Mouse (Mus musculus) frontal cortex, postnatal 36 days (tissue): ENCODE results near the gene Cdh9.
A peak's percentile ranks its signal among the peaks of the same experiment; 100 is the strongest.

Source experiments
- DNase-seq, 2 experiments: peaks; one replicate each; pipeline ENCODE4 v3.0.0; 2022; ENCODE audit warnings: low spot score in 2 of 2

Cdh9 gene

DNA sequence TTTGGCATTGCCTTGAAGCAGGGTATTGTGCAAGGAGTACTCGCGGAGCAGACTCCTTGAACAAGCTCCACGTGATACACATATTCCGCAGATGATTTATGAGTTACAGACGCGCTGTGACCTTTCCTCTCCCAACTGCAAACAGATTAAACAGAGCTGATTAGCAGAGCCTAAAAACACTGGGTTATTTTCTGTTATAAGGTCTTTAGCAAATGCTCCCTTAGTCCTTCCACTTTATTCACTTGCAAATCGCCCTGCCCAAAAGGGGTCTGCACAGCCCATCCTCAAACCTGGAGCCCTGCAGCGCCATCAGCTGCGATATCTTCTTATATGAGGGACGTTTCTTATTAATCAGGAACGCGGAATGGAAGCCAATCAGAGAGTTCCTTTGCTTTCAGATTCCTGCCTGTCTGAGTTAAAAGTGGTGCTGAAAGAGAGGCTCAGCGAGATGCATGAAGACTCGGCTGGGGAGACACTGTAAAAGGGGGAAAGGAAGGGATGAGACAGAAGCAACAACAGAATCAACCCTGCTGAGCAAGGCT, at the start of gene Cdh9:
Gene Cdh9 (plus strand): TSS at position 287 of the 542 bp plus-strand sequence.
- DNase-seq, result peak; percentile 42 to 65

GRCm38 (mm10) chr15:16679096-16679495, 49.5 kb upstream of the Cdh9 start:
- DNase-seq, result no peak

DNA sequence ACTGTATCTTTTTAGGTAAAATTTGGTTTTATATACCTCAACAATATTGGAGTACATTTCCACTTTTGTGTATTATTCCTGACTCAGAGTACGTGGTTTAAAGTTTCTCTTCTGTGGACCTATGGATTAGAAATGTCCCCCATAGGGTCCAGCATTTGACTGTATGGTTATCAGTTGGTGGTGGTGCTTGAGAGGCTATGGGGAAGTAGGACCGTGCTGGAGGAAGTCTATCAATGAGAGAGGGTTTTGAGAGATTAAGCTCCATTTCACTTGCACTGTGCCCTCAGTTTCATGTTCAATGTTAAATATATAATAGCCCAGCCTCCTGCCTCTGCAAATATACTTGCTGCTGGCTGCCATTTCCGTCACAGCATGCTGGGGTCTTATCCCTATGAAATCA, 28.7 kb upstream of the Cdh9 start:
- no peak for DNase-seq

GRCm38 (mm10) chr15:16702340-16702739, 26.2 kb upstream of the Cdh9 start:
- no peak for DNase-seq

- DNase-seq, result no peak
Measured at GRCm38 (mm10) chr15:16739088-16739487, 10.5 kb downstream of the Cdh9 start.

- no peak for DNase-seq
Measured at GRCm38 (mm10) chr15:16746672-16747071, 18.1 kb downstream of the Cdh9 start.

- DNase-seq, result peak; percentile 25 to 55
Measured at GRCm38 (mm10) chr15:16763252-16763651, 34.7 kb downstream of the Cdh9 start.

GRCm38 (mm10) chr15:16784575-16784974, 56.0 kb downstream of the Cdh9 start:
- no peak for DNase-seq

DNA sequence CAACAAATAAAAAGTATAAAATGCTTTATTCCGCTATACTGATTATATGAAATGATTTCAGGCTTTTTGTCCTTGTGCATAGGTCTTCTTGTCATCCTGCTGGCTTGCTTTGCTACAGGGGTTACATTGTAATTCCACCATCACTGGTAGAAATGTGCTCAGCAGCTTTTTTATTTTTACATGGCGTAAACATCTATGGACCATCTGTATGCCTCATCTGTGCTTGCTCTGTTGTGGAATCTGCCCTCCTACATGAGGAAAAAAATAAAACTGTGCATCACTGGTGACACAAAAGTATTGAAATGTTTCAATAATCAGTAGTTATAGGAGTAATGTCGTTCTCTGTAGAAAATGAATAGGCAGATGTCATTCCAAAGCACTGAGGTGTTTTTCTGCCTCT, 64.3 kb downstream of the Cdh9 start:
- peak in 1 of 2 experiments; percentile 30 for DNase-seq

DNA sequence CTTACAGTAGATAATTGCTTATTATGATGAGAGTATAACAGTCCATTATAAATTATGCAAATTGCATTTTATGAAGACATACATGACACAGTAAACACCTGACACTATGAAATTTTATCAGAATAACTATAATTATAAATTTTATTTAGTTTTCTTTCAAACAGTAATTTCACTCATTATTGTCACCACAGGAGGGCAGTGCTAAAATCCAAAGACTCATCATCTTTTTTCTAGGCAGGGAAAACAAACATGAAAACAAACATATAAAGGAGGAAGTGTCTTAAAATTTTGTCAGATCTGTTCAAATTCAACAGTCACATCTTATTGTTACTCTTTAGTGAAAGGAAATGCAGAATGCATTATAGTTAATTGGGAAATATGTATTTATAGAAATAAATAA, 72.7 kb downstream of the Cdh9 start:
- DNase-seq, result no peak

DNA sequence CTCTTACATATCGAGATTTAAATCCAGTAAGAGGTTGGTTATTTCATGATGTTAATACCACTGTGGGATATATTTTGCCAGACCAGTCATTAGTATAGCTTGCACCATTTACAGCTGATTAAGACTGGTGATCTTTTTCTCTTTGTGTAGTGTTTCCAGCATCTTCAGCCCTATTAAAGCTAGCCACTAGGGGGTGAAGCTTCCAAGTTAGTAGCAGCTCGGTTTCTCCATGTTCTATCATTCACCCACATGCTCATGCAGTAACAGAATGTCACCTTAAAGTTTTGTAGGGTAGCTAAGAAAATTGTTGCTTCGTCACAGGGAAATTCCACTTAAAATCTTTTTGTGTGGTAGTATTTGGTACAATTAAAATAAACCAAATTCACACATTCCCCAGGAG, 82.2 kb downstream of the Cdh9 start:
- no peak for DNase-seq

- no peak for DNase-seq
Measured at GRCm38 (mm10) chr15:16814035-16814434, 85.5 kb downstream of the Cdh9 start.

DNA sequence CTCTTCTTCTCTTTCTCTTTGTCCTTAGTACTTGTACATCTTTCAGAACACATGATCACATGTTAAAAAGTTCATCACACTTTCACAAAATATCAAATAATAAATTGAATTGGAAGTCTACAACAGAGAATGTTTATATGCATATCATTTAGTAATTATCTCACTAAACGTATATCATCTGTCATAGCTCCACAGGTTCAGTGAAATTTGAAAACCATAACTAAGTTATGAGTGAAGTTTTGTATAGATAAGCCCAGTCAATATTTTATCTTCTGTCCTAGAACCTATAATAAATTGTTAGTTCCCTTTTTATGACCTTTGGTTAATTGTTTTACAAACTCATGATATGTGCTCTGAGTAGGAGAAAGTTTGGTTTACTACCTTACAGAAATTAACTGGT, 106.2 kb downstream of the Cdh9 start:
- no peak for DNase-seq

DNA sequence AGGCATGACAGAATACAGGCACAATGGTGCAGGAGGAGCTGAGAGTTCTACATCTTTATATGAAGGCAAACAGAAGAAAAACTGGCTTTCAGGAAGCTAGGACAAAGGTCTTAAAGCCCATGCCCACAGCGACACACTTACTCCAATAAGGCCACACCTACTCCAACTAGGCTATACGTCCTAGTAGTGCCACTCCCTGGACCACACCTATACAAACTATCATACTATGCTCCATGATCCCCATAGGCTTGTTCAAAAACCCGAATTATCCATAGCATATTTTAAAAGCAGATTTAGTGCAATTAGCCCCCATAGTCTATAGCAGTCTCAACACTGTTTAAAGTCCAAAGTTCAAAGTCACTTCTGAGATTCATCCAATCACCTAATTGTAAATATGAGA, 154.0 kb downstream of the Cdh9 start:
- DNase-seq, result no peak

GRCm38 (mm10) chr15:16896674-16897073, 168.1 kb downstream of the Cdh9 start:
- DNase-seq, result no peak
